Mouse (Mus musculus): ENCODE measurements around the gene Dpf1.

- no peak for TF ChIP-seq CTCF (IDR thresholded peaks at IDR 0.05; ENCODE audit: low read depth)
- no peak for TF ChIP-seq EP300 (optimal IDR thresholded peaks at IDR 0.05)
These were observed 12.5 kb downstream of the Dpf1 start for GRCm38 (mm10) chr7:29316137-29316734.
